Comparison of ENCODE assay signal across 9 mouse cellular contexts in genomic region chr17:28204052-28204720, GRCm38 (mm10). TPM values are rescaled to one million over a fixed set of nuclear protein-coding genes. Genes with fewer than 3 reads are reported as not detected.
DNase-seq lines count a peak whose midpoint lies in the region; ATAC-seq and TF ChIP-seq lines count a peak whose summit lies in the region.
"Had no signal": no experiment of that assay in that cellular context is flagged by ENCODE, and none has a peak within 500 bp of the region (broad histone marks: within the 10 kb centered on the region; RNA-seq: fewer than 3 reads in every experiment).

No protein-coding gene starts in this region.

- no peak overlapping the region for H3K9ac ChIP-seq in kidney, postnatal 0 days (ENCODE audit: low read depth, low read length)
- no peak overlapping the region for H3K9ac ChIP-seq in kidney, embryonic 15.5 days
- H3K9ac ChIP-seq in MEL (ENCODE audit: control insufficient read depth, low read depth, low read length, poor library complexity, severe bottlenecking): no peak overlapping the region
- no peak overlapping the region for H3K9ac ChIP-seq in forebrain, postnatal 0 days
- no peak overlapping the region for H3K9ac ChIP-seq in lung, embryonic 14.5 days
- H3K9ac ChIP-seq: lung, embryonic 15.5 days had no signal

- no peak for ATAC-seq in kidney, postnatal 0 days (replicated peaks; ENCODE audit: low FRiP score, low read depth)
- no peak for ATAC-seq in kidney, embryonic 15.5 days (replicated peaks; ENCODE audit: low FRiP score)
- peak; percentile 69 for ATAC-seq in forebrain, postnatal 0 days
- ATAC-seq in lung, embryonic 14.5 days (ENCODE audit: insufficient read depth): no peak

- H3K9me3 ChIP-seq in kidney, postnatal 0 days (replicated peaks; ENCODE audit: low read length): no peaks in the 10 kb centered on the region
- no peaks in the 10 kb centered on the region for H3K9me3 ChIP-seq in kidney, embryonic 15.5 days (replicated peaks)
- H3K9me3 ChIP-seq in MEL (replicated peaks; ENCODE audit: insufficient read depth, low read length): no peaks in the 10 kb centered on the region
- H3K9me3 ChIP-seq in forebrain, postnatal 0 days (ENCODE audit: low read length): no peaks in the 10 kb centered on the region
- no peaks in the 10 kb centered on the region for H3K9me3 ChIP-seq in lung, embryonic 14.5 days (ENCODE audit: low read depth, low read length)
- H3K9me3 ChIP-seq: lung, embryonic 15.5 days had no signal

- no peaks in the 10 kb centered on the region for H3K27me3 ChIP-seq in kidney, postnatal 0 days (ENCODE audit: insufficient read depth, low read length)
- H3K27me3 ChIP-seq in kidney, embryonic 15.5 days: no peaks in the 10 kb centered on the region
- no peaks in the 10 kb centered on the region for H3K27me3 ChIP-seq in MEL (ENCODE audit: control insufficient read depth in 1 of 2, insufficient read depth in 2 of 2, low read length in 2 of 2)
- H3K27me3 ChIP-seq in forebrain, postnatal 0 days (ENCODE audit: insufficient read depth, low read length): no peaks in the 10 kb centered on the region
- no peaks in the 10 kb centered on the region for H3K27me3 ChIP-seq in lung, embryonic 14.5 days (ENCODE audit: insufficient read depth, low read length)
- H3K27me3 ChIP-seq: lung, embryonic 15.5 days had no signal

- peaks cover 19% of the 10 kb centered on the region for H3K79me2 ChIP-seq in MEL (ENCODE audit: control insufficient read depth, insufficient read depth, low read length, poor library complexity)

- peaks cover 28% of the 10 kb centered on the region for H3K36me3 ChIP-seq in kidney, postnatal 0 days (ENCODE audit: insufficient read depth, low read length)
- H3K36me3 ChIP-seq in kidney, embryonic 15.5 days: peaks cover 61% of the 10 kb centered on the region
- peaks cover 0 to 10% of the 10 kb centered on the region in 2 experiments; a peak in 2 of 4 replicates for H3K36me3 ChIP-seq in MEL (ENCODE audit: control insufficient read depth in 1 of 2, insufficient read depth in 2 of 2, low read length in 2 of 2)
- peaks cover 43% of the 10 kb centered on the region for H3K36me3 ChIP-seq in forebrain, postnatal 0 days (ENCODE audit: insufficient read depth)
- H3K36me3 ChIP-seq in lung, embryonic 14.5 days (ENCODE audit: insufficient read depth): peaks cover 47% of the 10 kb centered on the region

- 38% methylated on average over 14 of the region's 14 CpGs for WGBS in kidney, postnatal 0 days
- 41% methylated on average over 14 of the region's 14 CpGs for WGBS in kidney, embryonic 15.5 days
- 38% methylated on average over 14 of the region's 14 CpGs for WGBS in forebrain, postnatal 0 days
- 36% methylated on average over 14 of the region's 14 CpGs for WGBS in lung, embryonic 14.5 days

- TF ChIP-seq POLR2A in MEL (IDR thresholded peaks at IDR 0.05; ENCODE audit: control insufficient read depth in 1 of 2, insufficient read depth in 1 of 2, low read depth in 1 of 2, low read length in 2 of 2, poor library complexity in 1 of 2): no peak

- peak; percentile 75 for TF ChIP-seq RAD21 in MEL (IDR thresholded peaks at IDR 0.05; ENCODE audit: low read depth, low read length)

- peak; percentile 88 for TF ChIP-seq CTCF in kidney, postnatal 0 days (IDR thresholded peaks at IDR 0.05; ENCODE audit: low read depth)
- peak; percentile 91 to 97 (median 93) for TF ChIP-seq CTCF in MEL (IDR thresholded peaks at IDR 0.05 in 2 of 3, conservative IDR thresholded peaks at IDR 0.05 in 1 of 3; ENCODE audit: control insufficient read depth in 1 of 3, insufficient read depth in 1 of 3, low read depth in 2 of 3, low read length in 3 of 3, poor library complexity in 1 of 3, severe bottlenecking in 1 of 3)
- peak; percentile 93 for TF ChIP-seq CTCF in forebrain, postnatal 0 days (IDR thresholded peaks at IDR 0.05; ENCODE audit: low read depth)
- TF ChIP-seq CTCF in lung, embryonic 14.5 days (IDR thresholded peaks at IDR 0.05; ENCODE audit: low read depth): peak; percentile 90

- no peak overlapping the region for H3K27ac ChIP-seq in kidney, postnatal 0 days
- H3K27ac ChIP-seq in kidney, embryonic 15.5 days: no peak overlapping the region
- H3K27ac ChIP-seq in MEL (ENCODE audit: control insufficient read depth, low read depth, low read length): no peak overlapping the region
- no peak overlapping the region for H3K27ac ChIP-seq in forebrain, postnatal 0 days (ENCODE audit: low read depth, low read length)
- no peak overlapping the region for H3K27ac ChIP-seq in lung, embryonic 14.5 days (ENCODE audit: low read depth)
- H3K27ac ChIP-seq: lung, embryonic 15.5 days had no signal

- no peak for TF ChIP-seq EP300 in MEL (IDR thresholded peaks at IDR 0.05; ENCODE audit: low read depth in 1 of 2, low read length in 2 of 2)

- H3K4me3 ChIP-seq in kidney, postnatal 0 days (replicated peaks; ENCODE audit: low read depth, low read length): no peak overlapping the region
- H3K4me3 ChIP-seq in kidney, embryonic 15.5 days (replicated peaks): no peak overlapping the region
- H3K4me3 ChIP-seq in MEL (ENCODE audit: control insufficient read depth in 1 of 2, insufficient read depth in 1 of 2, low read depth in 2 of 2, low read length in 2 of 2): no peak overlapping the region
- no peak overlapping the region for H3K4me3 ChIP-seq in forebrain, postnatal 0 days (ENCODE audit: low read depth, low read length)
- no peak overlapping the region for H3K4me3 ChIP-seq in lung, embryonic 14.5 days (ENCODE audit: low read depth, low read length)
- H3K4me3 ChIP-seq: lung, embryonic 15.5 days had no signal

- peaks cover 14% of the 10 kb centered on the region for H3K4me1 ChIP-seq in kidney, postnatal 0 days (replicated peaks; ENCODE audit: insufficient read depth, low read length)
- H3K4me1 ChIP-seq in kidney, embryonic 15.5 days: peaks cover 26% of the 10 kb centered on the region
- H3K4me1 ChIP-seq in MEL (ENCODE audit: control insufficient read depth in 1 of 2, insufficient read depth in 2 of 2, low read length in 2 of 2): peaks cover 6 to 14% of the 10 kb centered on the region in 2 experiments
- H3K4me1 ChIP-seq in forebrain, postnatal 0 days (ENCODE audit: insufficient read depth): no peaks in the 10 kb centered on the region
- H3K4me1 ChIP-seq in lung, embryonic 14.5 days (ENCODE audit: insufficient read depth): peaks cover 4% of the 10 kb centered on the region

- H3K4me2 ChIP-seq in kidney, postnatal 0 days (ENCODE audit: low read length): no peak overlapping the region
- H3K4me2 ChIP-seq in kidney, embryonic 15.5 days: no peak overlapping the region
- H3K4me2 ChIP-seq in forebrain, postnatal 0 days (ENCODE audit: low read depth): no peak overlapping the region
- no peak overlapping the region for H3K4me2 ChIP-seq in lung, embryonic 14.5 days
- H3K4me2 ChIP-seq: lung, embryonic 15.5 days had no signal

- peak; percentile 54 for DNase-seq in kidney, postnatal 0 days (ENCODE audit: low spot score)
- peak; percentile 82 for DNase-seq in MEL (ENCODE audit: low read depth, low spot score)
- DNase-seq in c-Kit-positive CD71-positive TER-119-positive erythroid progenitor cells, embryonic 14.5 days (ENCODE audit: low spot score): peak; percentile 67
- DNase-seq in forebrain, postnatal 0 days: peak; percentile 73
- DNase-seq in lung, embryonic 14.5 days: peak; percentile 72
- DNase-seq in right cerebral cortex, postnatal 25 days: peak; percentile 55
- DNase-seq in urinary bladder, postnatal 10 days (ENCODE audit: low spot score): no peak

TF ChIP-seq in MEL, 35 proteins besides CTCF, POLR2A, EP300 and RAD21:
- no peak for TF ChIP-seq USF1 (IDR thresholded peaks at IDR 0.05; ENCODE audit: low read depth, low read length)
- TF ChIP-seq ZC3H11A (IDR thresholded peaks at IDR 0.05; ENCODE audit: low read depth, low read length): peak; percentile 62
- TF ChIP-seq SMC3 (IDR thresholded peaks at IDR 0.05; ENCODE audit: low read depth, low read length): peak; percentile 78

RNA-seq across cellular contexts. Expression of gene Def6, which starts 3.4 kb away (rescaled TPM):
- 8.6 and 9.2 TPM in 2 replicates for polyA plus RNA-seq in kidney, postnatal 0 days (2015; fragmentation: Nextera tagmentation; extraction: Ambion mirVana)
- 6.7 and 7.5 TPM in 2 replicates for polyA plus RNA-seq in kidney, embryonic 15.5 days (2015; fragmentation: Nextera tagmentation; extraction: Ambion mirVana)
- total RNA-seq in MEL (2012; rRNA removed): 110 and 121 TPM in 2 replicates
- polyA plus RNA-seq in MEL (2012; ENCODE audit: insufficient read depth in 1 of 2, insufficient read length in 2 of 2, low read depth in 1 of 2, low replicate concordance in 2 of 2, missing spikeins in 1 of 2): 100 to 1,000 TPM in 1 of 2 experiments, not detected in 1; 154 TPM
- 5.2 and 6.8 TPM in 2 replicates for total RNA-seq in forebrain, postnatal 0 days (2014; rRNA removed)
- 6.8 and 8.5 TPM in 2 replicates for polyA plus RNA-seq in forebrain, postnatal 0 days (2015; fragmentation: Nextera tagmentation; extraction: Ambion mirVana)
- polyA plus RNA-seq in lung, embryonic 14.5 days (2014; fragmentation: Nextera tagmentation; extraction: Ambion mirVana): 2.4 and 2.7 TPM in 2 replicates

RNA-seq across cellular contexts. Expression of gene Zfp523, which starts 27.3 kb away (rescaled TPM):
- polyA plus RNA-seq in kidney, postnatal 0 days (2015; fragmentation: Nextera tagmentation; extraction: Ambion mirVana): 30.4 and 32.4 TPM in 2 replicates
- 36.3 and 40.1 TPM in 2 replicates for polyA plus RNA-seq in kidney, embryonic 15.5 days (2015; fragmentation: Nextera tagmentation; extraction: Ambion mirVana)
- total RNA-seq in MEL (2012; rRNA removed): 21.4 and 29.5 TPM in 2 replicates
- polyA plus RNA-seq in MEL (2012; ENCODE audit: insufficient read depth in 1 of 2, insufficient read length in 2 of 2, low read depth in 1 of 2, low replicate concordance in 2 of 2, missing spikeins in 1 of 2): 10 to 100 TPM in 1 of 2 experiments, not detected in 1; 53.0 TPM
- total RNA-seq in forebrain, postnatal 0 days (2014; rRNA removed): 57.7 and 72.4 TPM in 2 replicates
- 36.5 and 41.1 TPM in 2 replicates for polyA plus RNA-seq in forebrain, postnatal 0 days (2015; fragmentation: Nextera tagmentation; extraction: Ambion mirVana)
- polyA plus RNA-seq in lung, embryonic 14.5 days (2014; fragmentation: Nextera tagmentation; extraction: Ambion mirVana): 36.0 and 45.4 TPM in 2 replicates

RNA-seq across cellular contexts. Expression of gene Ppard, which starts 28.3 kb away (rescaled TPM):
- 1.8 and 2.0 TPM in 2 replicates for polyA plus RNA-seq in kidney, postnatal 0 days (2015; fragmentation: Nextera tagmentation; extraction: Ambion mirVana)
- 2.3 and 2.7 TPM in 2 replicates for polyA plus RNA-seq in kidney, embryonic 15.5 days (2015; fragmentation: Nextera tagmentation; extraction: Ambion mirVana)
- 3.4 and 3.5 TPM in 2 replicates for total RNA-seq in MEL (2012; rRNA removed)
- 10 to 100 TPM in 1 of 2 experiments, not detected in 1; 12.7 TPM for polyA plus RNA-seq in MEL (2012; ENCODE audit: insufficient read depth in 1 of 2, insufficient read length in 2 of 2, low read depth in 1 of 2, low replicate concordance in 2 of 2, missing spikeins in 1 of 2)
- total RNA-seq in forebrain, postnatal 0 days (2014; rRNA removed): 5.4 and 7.9 TPM in 2 replicates
- polyA plus RNA-seq in forebrain, postnatal 0 days (2015; fragmentation: Nextera tagmentation; extraction: Ambion mirVana): 0.92 and 1.3 TPM in 2 replicates
- 1.8 and 2.8 TPM in 2 replicates for polyA plus RNA-seq in lung, embryonic 14.5 days (2014; fragmentation: Nextera tagmentation; extraction: Ambion mirVana)
